Mouse (Mus musculus) T-helper 17 cell (primary cell): ENCODE measurements around the gene Gif.

Source experiments
- in situ Hi-C, 2 experiments: fragments of 300-600 bp; cut with MboI, MseI; formaldehyde crosslinking; loops; 1 replicate in 1 of 2; 2 replicates in 1 of 2; pipeline ENCODE4 v1.15.1; 2025; ENCODE audit warnings: high pct_unique_total_duplicates in 2 of 2

The Gif gene

GRCm38 (mm10) chr19:11747298-11747697 lies at the start of gene Gif:
Gif (plus strand) TSS chr19:11747554.
- in situ Hi-C loops = no loop called here

- in situ Hi-C loops = no loop called here
These were observed 49.0 kb upstream of the Gif start for GRCm38 (mm10) chr19:11698342-11698741.

DNA sequence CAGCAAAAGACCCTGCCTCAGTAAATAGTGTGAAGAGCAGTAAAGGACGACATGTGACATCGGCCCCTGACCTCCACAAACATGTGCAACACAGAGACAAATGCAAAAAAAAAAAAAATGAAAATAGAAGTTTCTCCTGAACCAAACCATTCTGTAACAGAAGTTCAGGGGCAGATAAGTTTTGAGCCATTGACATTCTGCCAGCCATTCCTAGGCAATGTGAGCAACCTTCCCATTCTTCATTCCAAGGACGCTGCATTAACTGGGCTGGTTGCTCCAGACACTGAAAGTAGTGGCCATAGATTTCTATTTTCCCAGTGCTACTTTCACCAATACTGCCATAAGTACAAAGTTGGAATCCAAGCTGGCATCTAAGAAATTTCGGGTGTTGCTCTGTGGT lies 34.9 kb upstream of the Gif start:
- in situ Hi-C loops = no loop called here

DNA sequence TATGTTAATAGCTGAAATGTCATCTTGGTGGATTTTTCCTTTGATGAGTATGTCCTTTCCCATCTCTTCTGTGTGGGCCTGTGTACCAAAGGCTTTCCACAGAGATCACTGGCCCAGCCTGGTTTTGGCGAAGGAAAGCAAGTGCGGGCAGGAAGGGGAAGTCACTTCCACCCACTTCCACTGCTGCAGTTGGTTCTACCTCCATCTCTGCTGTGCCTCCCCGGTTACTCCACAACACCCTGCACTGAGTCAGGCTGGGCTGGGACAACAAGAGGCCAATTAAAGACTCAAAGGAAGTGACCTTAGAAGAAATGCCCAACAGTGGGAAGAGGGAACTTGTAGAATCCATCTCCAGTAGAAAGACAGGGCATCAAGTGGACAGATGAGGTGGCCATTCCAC lies 27.3 kb upstream of the Gif start:
- in situ Hi-C loops = no loop called here

DNA sequence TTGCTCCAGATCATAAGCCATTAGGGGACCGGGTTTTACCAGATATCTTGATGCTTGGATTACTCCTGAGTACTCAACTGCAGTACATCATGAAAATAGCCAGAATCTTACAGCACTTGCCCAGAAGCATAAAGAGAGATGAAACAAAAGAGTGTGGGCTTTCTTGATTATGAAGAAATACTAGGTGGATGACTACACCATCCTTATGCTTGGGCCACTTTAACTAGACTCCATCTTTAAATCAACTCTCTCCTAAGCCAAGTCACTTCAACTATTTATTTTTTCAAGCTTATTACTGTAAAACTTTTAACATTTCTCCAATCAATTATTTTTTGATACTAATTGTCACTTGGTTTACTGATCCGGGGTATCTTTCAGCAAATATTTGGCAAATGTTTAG lies 23.5 kb upstream of the Gif start:
- in situ Hi-C loops = no loop called here

DNA sequence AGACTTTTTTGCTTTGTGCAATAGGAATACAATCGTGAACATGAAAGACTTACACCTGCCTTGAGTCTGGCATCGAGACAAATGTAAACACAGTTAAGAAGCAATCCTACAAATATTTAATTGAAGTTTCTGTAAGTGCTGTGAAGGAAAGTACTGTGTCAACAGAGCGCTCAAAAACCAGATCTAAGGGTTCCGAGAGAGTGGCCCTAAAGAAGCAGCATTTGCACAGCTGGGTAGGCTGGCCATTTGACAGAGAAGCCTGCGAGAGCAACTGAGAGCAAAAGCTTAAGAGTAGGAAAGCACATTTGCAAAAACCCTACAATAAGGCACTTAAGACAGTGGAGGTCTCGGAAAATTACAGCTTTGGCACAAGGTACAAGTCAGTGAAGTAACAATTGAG lies 23.1 kb upstream of the Gif start:
- in situ Hi-C loops = no loop called here

- in situ Hi-C loops = no loop called here
These were observed 21.4 kb upstream of the Gif start for GRCm38 (mm10) chr19:11725915-11726314.

- in situ Hi-C loops = no loop called here
These were observed 20.1 kb upstream of the Gif start for GRCm38 (mm10) chr19:11727304-11727703.

- in situ Hi-C loops = no loop called here
These were observed 17.1 kb upstream of the Gif start for GRCm38 (mm10) chr19:11730278-11730677.

- in situ Hi-C loops = no loop called here
These were observed 10.9 kb upstream of the Gif start for GRCm38 (mm10) chr19:11736455-11736854.

DNA sequence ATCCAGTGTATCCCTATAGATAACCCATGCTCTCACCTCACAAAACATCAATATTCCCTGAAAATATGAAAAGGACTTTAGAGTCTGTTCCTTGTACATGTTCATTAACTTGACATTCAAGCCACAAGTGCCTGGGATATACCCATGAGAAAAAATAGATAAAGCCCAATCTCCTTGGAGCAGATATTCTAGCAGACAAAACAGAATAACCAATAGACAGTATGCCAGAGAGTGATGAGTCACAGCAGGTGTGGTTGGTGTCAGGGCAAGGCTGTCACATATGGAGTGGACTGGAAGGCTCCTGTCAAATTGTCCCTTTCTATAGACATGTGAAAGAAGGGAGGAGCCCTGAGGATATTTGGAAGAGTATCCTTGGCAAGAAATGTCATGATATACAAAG lies 1.7 kb upstream of the Gif start:
- in situ Hi-C loops = no loop called here

- in situ Hi-C loops = loop anchor here (5.0 kb wide), 3 partner anchors 158 to 418 kb away; no protein-coding TSS in a partner anchor
These were observed 17.7 kb downstream of the Gif start for GRCm38 (mm10) chr19:11765059-11765458.

DNA sequence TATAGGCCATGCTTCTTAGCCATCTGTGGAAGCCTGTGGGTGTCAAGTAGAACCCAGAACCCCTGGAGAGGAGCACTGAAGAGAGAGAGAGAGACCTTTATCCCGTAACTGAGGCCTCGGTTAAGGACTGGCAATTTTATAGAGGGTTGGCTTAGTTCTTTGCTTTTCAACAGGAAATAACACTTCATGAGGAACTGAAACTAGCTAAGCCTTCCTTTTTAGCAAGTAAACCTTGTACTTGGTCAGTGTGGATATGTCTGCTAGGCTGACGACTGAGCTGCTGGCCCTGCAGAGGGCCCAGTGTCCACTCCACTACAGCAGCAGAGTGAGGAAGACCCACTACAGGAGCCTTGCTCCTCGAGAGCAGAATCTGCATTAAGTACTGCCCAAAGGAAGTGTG lies 19.1 kb downstream of the Gif start:
- in situ Hi-C loops = loop anchor here (5.0 kb wide), 3 partner anchors 159 to 419 kb away; no protein-coding TSS in a partner anchor

DNA sequence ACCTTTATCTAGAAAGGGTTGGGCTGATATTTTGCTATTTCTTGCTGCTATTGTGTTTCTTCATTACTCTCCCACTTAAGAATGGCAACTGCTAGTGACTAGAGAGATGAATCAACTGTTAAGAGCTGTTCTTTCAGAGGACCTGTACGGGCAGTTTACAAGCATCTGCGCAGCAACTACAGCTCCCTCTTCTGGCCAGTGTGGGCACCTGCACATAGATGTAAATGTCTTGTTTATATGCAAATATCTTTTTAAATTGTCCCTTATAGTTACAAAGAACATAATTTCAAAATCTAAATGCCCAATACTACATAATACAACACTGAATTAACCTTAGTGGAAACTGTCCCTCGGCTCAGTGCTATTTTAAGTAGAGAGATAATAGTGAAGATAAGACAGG lies 20.8 kb downstream of the Gif start:
- in situ Hi-C loops = loop anchor here (5.0 kb wide), 3 partner anchors 161 to 421 kb away; no protein-coding TSS in a partner anchor

DNA sequence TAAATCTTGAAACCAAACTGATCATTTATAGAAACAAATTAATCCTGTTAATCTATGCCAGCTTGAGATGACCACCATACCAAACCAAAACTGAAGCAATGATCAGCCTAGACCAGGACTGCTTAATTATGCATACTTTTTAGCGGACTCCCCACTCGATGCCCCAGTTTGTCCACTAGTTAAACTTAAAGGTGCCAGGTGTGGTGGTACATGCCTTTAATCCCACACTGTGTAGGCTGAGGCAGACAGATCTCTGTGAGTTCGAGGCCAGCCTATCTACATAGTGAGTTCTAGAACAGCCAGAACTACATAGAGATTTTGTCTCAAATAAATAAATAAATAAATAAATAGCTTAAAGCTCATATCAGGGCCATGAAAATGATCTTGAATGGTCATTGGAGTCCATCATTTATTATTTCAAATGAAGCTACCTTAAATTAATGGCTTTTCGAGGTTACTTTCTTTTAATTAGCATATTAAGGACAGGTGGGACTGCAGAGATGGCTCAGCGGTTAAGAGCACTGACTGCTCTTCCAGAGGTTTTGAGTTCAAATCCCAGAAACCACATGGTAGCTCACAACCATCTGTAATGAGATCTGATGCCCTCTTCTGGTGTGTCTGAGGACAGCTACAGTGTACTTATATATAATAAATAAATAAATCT lies 22.0 kb downstream of the Gif start:
- in situ Hi-C loops = loop anchor here (5.0 kb wide), 3 partner anchors 162 to 422 kb away; no protein-coding TSS in a partner anchor

- in situ Hi-C loops = loop anchor here (5.0 to 10.0 kb wide), 6 partner anchors 37 to 418 kb away; partner anchors contain the start of gene Patl1 (in 1 of the 2)
These were observed 23.0 kb downstream of the Gif start, which contains the start of gene Mrpl16 for GRCm38 (mm10) chr19:11770205-11770892. Mrpl16 (plus strand) TSS chr19:11770391.

DNA sequence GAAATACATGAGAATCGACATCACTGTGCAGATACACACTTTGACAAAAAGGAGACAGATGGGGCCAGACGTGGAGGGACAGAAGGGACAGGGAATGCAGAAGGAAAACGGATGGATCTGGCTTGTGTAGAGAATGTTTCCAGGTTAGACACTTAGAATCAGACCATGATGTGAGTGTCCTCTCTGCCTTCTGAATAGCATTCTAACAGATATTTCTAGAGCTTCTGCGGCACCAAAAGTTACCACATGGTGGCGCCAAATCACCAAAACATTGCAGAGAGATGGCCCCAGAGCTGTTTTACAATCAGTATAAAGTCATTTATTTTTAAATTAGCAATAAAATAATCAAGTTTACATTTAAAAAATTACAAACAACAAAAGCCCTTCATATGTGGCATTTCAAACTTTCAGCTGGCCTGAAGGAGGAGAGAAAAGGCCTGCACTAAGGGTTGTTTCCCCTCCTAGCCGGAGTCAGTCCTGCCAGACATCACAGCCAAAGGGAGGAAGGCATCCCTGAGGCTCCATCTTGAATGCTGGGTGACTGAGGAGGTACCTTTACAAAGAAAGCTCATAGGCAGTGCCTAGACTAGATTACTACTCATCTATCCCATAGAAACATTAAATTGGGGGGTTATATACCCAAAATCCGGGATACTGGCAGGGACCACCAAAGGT lies 30.0 kb downstream of the Gif start:
- in situ Hi-C loops = loop anchor here (10.0 kb wide), 2 partner anchors 137 to 147 kb away; partner anchors contain the start of gene Patl1 (in 1 of the 2)

DNA sequence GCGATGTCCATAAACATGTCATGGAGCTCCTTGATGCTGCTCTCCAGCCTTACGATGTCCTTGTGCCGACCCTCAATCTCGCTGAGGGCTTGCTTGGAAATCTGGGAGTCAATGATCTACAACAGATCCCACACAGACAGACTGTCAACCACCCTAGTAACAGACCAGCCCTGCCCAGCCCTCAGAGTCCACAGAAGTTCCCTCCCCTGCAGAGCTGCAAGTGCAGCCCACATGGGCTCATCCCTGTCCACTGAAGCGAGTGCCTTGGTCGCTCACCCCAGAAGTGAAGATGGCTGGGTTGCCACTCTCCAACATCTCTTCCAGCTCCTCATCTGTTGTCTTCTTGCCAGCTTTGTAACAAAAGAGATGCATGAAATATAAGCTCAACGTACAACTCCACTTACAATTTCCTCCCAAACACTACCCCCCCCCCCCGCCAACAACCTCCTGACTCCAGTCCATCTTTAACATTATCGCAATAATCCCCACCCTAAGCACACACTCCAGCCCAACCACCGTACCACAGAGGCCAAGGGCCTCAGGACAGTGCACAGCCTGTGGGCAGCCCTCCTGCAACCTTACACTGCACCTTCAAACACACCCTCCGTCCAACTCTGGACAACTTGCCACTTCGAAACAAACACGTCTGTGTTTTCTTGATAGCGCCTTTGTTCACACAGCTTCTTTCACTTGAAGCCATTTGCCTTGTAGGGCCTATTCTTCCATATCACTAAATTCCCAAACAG lies 38.2 kb downstream of the Gif start:
- in situ Hi-C loops = loop anchor here in 1 of 2 experiments (5.0 kb wide), 1 partner anchor 47 kb away; no protein-coding TSS in a partner anchor

DNA sequence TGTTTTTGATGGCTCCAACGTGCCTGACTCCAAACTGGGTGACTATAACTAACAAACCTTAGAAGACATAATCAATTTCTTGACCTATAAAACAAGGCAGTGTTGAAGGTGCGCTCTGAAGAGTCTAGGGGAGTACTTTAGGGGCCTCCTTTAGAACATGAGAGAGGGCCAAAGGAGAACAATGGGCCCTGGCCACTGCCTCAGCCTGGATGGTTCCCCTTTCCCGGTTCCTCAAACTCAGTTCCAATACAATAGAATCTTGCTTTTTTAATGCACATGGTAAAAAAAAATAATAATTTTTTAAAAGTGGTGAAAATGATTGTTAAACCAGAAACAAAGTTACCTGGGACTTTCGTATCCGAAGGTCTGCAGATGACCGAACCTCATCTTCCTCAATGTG lies 40.5 kb downstream of the Gif start:
- in situ Hi-C loops = loop anchor here in 1 of 2 experiments (5.0 kb wide), 1 partner anchor 44 kb away; no protein-coding TSS in a partner anchor

GRCm38 (mm10) chr19:11788876-11789275 lies 41.5 kb downstream of the Gif start:
- in situ Hi-C loops = loop anchor here in 1 of 2 experiments (5.0 kb wide), 1 partner anchor 43 kb away; no protein-coding TSS in a partner anchor

DNA sequence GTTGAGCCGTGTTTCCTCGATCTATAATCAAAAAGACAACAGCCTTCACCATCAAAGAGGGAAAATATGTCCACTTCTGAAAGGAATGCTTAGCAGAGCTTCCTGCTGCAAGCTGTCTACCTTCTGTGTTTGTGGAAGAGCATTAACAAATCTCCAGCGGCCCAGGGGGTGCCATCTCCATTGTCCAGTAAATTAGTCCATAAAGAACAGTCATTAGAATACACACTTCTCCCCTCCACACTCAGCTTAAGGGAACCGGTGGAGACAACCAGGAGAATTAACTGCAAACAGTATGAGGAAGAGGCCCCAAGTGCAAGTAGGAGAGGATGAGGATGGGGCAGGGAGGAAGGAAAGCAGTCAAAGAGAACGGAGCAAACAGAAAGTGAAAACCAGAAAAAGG lies 44.5 kb downstream of the Gif start:
- in situ Hi-C loops = no loop called here
